Mouse (Mus musculus): Measurements from ENCODE around the gene Thbs4. TPM values are rescaled to one million over a fixed set of nuclear protein-coding genes. Genes with fewer than 3 reads are reported as not detected.

Thbs4 gene
- total RNA-seq, 2 experiments from 2014 or later = 3.0 to 5.7 TPM

GRCm38 (mm10) chr13:92765454-92766242 lies 29.0 kb downstream of the Thbs4 start:
- DNase-seq (ENCODE audit: low spot score in 2 of 2) = no peak
- intact Hi-C loops (cut with DNase I) = no loop called here

GRCm38 (mm10) chr13:92762322-92762721 lies 32.3 kb downstream of the Thbs4 start:
- no peak for DNase-seq (ENCODE audit: low spot score in 2 of 2)
- intact Hi-C loops (cut with DNase I) = no loop called here

- DNase-seq (ENCODE audit: low spot score in 2 of 2) = peak in 1 of 2 experiments; percentile 34
- intact Hi-C loops (cut with DNase I) = no loop called here
Measured at GRCm38 (mm10) chr13:92760519-92760918, 34.1 kb downstream of the Thbs4 start.

- intact Hi-C loops (cut with DNase I) = no loop called here
- DNase-seq (ENCODE audit: low spot score in 2 of 2) = peak in 1 of 2 experiments; percentile 26
Measured at GRCm38 (mm10) chr13:92759096-92759495, 35.5 kb downstream of the Thbs4 start.

GRCm38 (mm10) chr13:92757972-92758585 lies 36.5 kb downstream of the Thbs4 start:
- intact Hi-C loops (cut with DNase I) = no loop called here
- no peak for DNase-seq (ENCODE audit: low spot score in 2 of 2)

GRCm38 (mm10) chr13:92755036-92755435 lies 39.6 kb downstream of the Thbs4 start:
- intact Hi-C loops (cut with DNase I) = no loop called here
- DNase-seq (ENCODE audit: low spot score in 2 of 2) = peak in 1 of 2 experiments; percentile 35

GRCm38 (mm10) chr13:92753676-92754075 lies 40.9 kb downstream of the Thbs4 start:
- intact Hi-C loops (cut with DNase I) = loop anchor here (5.0 kb wide), 6 partner anchors 99 to 969 kb away; partner anchors contain the start of gene Cmya5
- DNase-seq (ENCODE audit: low spot score in 2 of 2) = no peak

- intact Hi-C loops (cut with DNase I) = loop anchor here (2.0 to 5.0 kb wide), 8 partner anchors 100 to 970 kb away; partner anchors contain the start of gene Cmya5
- peak; percentile 97 for DNase-seq (ENCODE audit: low spot score in 2 of 2)
Measured at GRCm38 (mm10) chr13:92751726-92752565, 42.7 kb downstream of the Thbs4 start.

GRCm38 (mm10) chr13:92750976-92751518 lies 43.6 kb downstream of the Thbs4 start:
- intact Hi-C loops (cut with DNase I) = loop anchor here (2.0 to 5.0 kb wide), 8 partner anchors 101 to 971 kb away; partner anchors contain the start of gene Cmya5
- peak; percentile 70 to 84 for DNase-seq (ENCODE audit: low spot score in 2 of 2)

- intact Hi-C loops (cut with DNase I) = loop anchor here (5.0 kb wide), 1 partner anchor 386 kb away; the partner anchor contains the start of gene Msh3
- DNase-seq (ENCODE audit: low spot score in 2 of 2) = no peak
Measured at GRCm38 (mm10) chr13:92743337-92743736, 51.3 kb downstream of the Thbs4 start.

GRCm38 (mm10) chr13:92742886-92743285 lies 51.7 kb downstream of the Thbs4 start:
- intact Hi-C loops (cut with DNase I) = loop anchor here (5.0 kb wide), 1 partner anchor 386 kb away; the partner anchor contains the start of gene Msh3
- no peak for DNase-seq (ENCODE audit: low spot score in 2 of 2)

- peak; percentile 57 to 63 for DNase-seq (ENCODE audit: low spot score in 2 of 2)
- intact Hi-C loops (cut with DNase I) = loop anchor here (1.0 to 5.0 kb wide), 2 partner anchors 160 to 383 kb away; partner anchors contain the start of gene Msh3
Measured at GRCm38 (mm10) chr13:92740671-92741270, 53.8 kb downstream of the Thbs4 start.

- no peak for DNase-seq (ENCODE audit: low spot score in 2 of 2)
- intact Hi-C loops (cut with DNase I) = loop anchor here (1.0 to 5.0 kb wide), 2 partner anchors 160 to 383 kb away; partner anchors contain the start of gene Msh3
Measured at GRCm38 (mm10) chr13:92739858-92740257, 54.8 kb downstream of the Thbs4 start.

- intact Hi-C loops (cut with DNase I) = no loop called here
- no peak for DNase-seq (ENCODE audit: low spot score in 2 of 2)
Measured at GRCm38 (mm10) chr13:92738821-92739220, 55.8 kb downstream of the Thbs4 start.

GRCm38 (mm10) chr13:92736516-92737300 lies 57.9 kb downstream of the Thbs4 start:
- DNase-seq (ENCODE audit: low spot score in 2 of 2) = peak in 1 of 2 experiments; percentile 52
- intact Hi-C loops (cut with DNase I) = no loop called here

- DNase-seq (ENCODE audit: low spot score in 2 of 2) = no peak
- intact Hi-C loops (cut with DNase I) = no loop called here
Measured at GRCm38 (mm10) chr13:92735693-92736092, 58.9 kb downstream of the Thbs4 start.

- intact Hi-C loops (cut with DNase I) = loop anchor here (5.0 kb wide), 1 partner anchor 141 kb away; no protein-coding TSS in a partner anchor
- peak in 1 of 2 experiments; percentile 29 for DNase-seq (ENCODE audit: low spot score in 2 of 2)
Measured at GRCm38 (mm10) chr13:92733741-92734140, 60.9 kb downstream of the Thbs4 start.

- peak; percentile 44 to 62 for DNase-seq (ENCODE audit: low spot score in 2 of 2)
- intact Hi-C loops (cut with DNase I) = loop anchor here (5.0 kb wide), 1 partner anchor 141 kb away; no protein-coding TSS in a partner anchor
Measured at GRCm38 (mm10) chr13:92733252-92733651, 61.4 kb downstream of the Thbs4 start.
